Mouse (Mus musculus): Measurements from ENCODE around the gene Ddx18. TPM values are rescaled to one million over a fixed set of nuclear protein-coding genes. Genes with fewer than 3 reads are reported as not detected.

Gene Ddx18
- polyA plus RNA-seq, 1 experiment: 54.0 TPM

DNA sequence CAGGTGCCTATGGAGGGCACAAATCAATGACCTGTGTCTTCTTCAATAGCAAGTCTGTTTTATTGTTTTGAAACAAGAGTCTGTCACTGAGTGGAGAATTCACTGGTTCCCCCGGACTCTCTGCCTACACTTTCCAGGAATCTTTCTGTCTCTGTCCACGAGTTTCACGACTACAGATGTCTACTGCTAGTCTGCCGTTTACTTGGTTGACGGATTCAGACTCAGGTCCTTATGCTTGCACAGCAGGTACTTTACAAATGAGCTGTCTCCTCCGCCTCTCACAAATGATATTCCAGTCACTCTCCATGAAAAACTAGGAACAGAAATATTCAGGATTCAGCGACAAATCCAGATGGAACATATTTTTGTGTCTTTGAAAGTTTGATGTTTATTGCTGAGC lies 2.7 kb upstream of the Ddx18 start:
- TF ChIP-seq POLR2A (IDR thresholded peaks at IDR 0.05; ENCODE audit: borderline replicate concordance, extremely low read depth, insufficient read depth, insufficient read length, poor library complexity, severe bottlenecking) (no peak), CTCF (IDR thresholded peaks at IDR 0.05; ENCODE audit: borderline replicate concordance, extremely low read depth, insufficient read depth, insufficient read length) (no peak)
- no peak for DNase-seq (ENCODE audit: low read depth)

DNA sequence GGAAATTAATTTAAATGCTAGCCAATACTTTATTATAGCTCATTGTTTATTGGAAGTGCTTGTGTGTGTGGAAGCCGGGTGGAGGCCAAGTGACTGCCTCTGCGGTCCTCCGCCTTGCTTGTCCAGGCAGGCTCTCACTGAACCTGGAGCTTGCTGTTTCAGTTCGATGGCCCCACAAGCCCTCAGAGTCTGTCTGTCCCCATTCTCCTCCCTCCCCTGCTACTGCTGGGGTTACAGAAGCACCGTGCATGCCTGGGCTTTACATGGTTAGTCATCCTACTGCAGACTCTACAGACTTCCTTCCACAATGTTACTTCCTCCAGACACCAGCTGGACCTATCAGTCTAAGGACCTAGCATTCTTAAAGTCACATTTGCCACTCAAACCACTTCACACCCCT lies 9.9 kb downstream of the Ddx18 start:
- TF ChIP-seq POLR2A (IDR thresholded peaks at IDR 0.05; ENCODE audit: borderline replicate concordance, extremely low read depth, insufficient read depth, insufficient read length, poor library complexity, severe bottlenecking) (no peak), CTCF (IDR thresholded peaks at IDR 0.05; ENCODE audit: borderline replicate concordance, extremely low read depth, insufficient read depth, insufficient read length) (no peak)
- DNase-seq (ENCODE audit: low read depth): no peak

DNA sequence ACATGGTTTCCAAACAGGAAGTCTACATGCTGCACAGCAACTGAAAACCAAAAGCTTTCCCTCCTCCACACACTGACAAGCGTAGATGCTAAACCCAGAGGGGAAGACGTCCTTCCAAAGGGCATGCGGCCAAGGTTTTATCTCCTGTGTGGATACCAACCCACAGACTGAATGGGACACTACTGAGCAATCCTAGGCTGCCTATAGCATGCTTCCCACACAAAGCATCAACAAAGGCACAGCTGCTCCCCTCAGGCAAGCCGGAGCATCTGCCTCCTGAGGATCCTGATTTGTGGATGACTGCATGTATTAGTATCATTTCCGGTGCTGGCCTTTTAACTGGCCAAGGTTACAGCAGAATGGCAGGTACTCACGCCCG lies 16.3 kb downstream of the Ddx18 start:
- TF ChIP-seq POLR2A (IDR thresholded peaks at IDR 0.05; ENCODE audit: borderline replicate concordance, extremely low read depth, insufficient read depth, insufficient read length, poor library complexity, severe bottlenecking) (no peak), CTCF (IDR thresholded peaks at IDR 0.05; ENCODE audit: borderline replicate concordance, extremely low read depth, insufficient read depth, insufficient read length) (no peak)
- peak; percentile 17 for DNase-seq (ENCODE audit: low read depth)

DNA sequence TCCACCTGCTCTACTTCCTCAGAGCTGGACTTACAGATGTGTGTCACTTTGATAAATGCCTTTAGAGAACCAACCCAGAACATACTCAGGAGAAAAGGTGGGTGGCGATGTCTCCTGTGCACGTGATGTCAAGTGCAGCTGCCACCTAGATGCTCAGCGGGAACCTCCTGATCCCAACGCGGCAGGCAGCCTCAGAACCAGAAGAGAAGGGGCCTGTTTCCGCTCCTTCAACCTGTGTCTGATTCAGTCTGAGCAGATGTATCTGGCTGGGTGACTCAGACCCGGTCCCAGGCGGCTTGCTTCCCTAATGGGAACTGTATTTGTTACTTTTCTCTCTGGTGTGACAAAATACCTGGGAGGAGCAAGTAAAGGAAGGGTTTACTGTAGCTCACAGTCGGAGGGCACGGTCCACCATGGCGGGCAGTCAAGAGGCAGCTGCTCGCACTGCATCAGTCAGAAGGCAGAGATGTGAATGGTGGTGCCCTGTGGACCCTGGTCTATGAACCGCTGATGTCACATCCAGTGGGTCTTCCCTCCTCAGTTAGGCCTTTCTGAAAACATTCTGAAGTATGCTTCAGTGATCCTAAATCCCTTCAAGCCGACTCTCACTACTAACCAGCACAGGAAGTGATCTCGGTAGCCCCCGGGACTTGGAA lies 16.9 kb downstream of the Ddx18 start:
- no peak for DNase-seq (ENCODE audit: low read depth)
- TF ChIP-seq POLR2A (IDR thresholded peaks at IDR 0.05; ENCODE audit: borderline replicate concordance, extremely low read depth, insufficient read depth, insufficient read length, poor library complexity, severe bottlenecking): no peak
- no peak for TF ChIP-seq CTCF (IDR thresholded peaks at IDR 0.05; ENCODE audit: borderline replicate concordance, extremely low read depth, insufficient read depth, insufficient read length)

DNA sequence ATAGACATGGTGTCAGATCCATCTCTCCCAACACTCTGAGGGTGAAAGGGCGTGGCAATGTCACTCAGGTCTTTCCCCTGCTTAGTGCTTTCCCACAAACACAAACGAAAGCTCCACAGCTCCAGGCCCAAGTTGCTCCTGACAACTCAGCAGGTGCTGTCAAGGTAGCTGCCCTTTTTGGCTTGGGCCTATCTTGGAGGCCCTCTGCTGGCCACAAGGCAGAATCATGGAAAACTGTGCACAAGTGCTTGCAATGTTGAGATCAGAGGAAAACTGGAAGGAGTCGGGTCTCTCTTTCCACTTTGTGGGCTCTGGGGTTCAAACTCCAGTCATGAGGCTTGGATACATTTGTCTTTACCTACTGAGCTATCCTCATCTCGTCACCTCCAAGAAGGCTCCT lies 18.3 kb downstream of the Ddx18 start:
- no peak for TF ChIP-seq POLR2A (IDR thresholded peaks at IDR 0.05; ENCODE audit: borderline replicate concordance, extremely low read depth, insufficient read depth, insufficient read length, poor library complexity, severe bottlenecking)
- TF ChIP-seq CTCF (IDR thresholded peaks at IDR 0.05; ENCODE audit: borderline replicate concordance, extremely low read depth, insufficient read depth, insufficient read length): peak; percentile 26; the same call in 1 of the 2 replicates
- DNase-seq (ENCODE audit: low read depth): peak; percentile 11

DNA sequence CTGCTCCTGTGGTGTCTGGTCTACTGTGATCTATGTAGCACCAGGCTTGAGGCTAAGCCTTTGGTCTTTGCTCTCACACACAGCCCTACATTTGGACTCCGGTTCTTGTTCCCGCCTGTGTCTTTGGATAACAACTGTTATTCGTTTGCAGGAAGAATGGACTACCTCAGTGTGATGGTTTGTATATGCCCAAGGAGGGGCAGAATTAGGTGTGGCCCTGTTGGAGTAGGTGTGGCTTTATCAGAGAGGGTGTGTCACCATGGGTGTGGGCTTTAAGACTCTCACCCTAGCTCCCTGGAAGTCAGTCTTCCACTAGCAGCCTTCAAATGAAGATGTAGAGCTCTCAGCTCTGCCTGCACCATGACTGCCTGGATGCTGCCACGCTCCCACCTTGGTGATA lies 19.1 kb downstream of the Ddx18 start:
- no peak for DNase-seq (ENCODE audit: low read depth)
- TF ChIP-seq POLR2A (IDR thresholded peaks at IDR 0.05; ENCODE audit: borderline replicate concordance, extremely low read depth, insufficient read depth, insufficient read length, poor library complexity, severe bottlenecking) (no peak), CTCF (IDR thresholded peaks at IDR 0.05; ENCODE audit: borderline replicate concordance, extremely low read depth, insufficient read depth, insufficient read length) (no peak)

DNA sequence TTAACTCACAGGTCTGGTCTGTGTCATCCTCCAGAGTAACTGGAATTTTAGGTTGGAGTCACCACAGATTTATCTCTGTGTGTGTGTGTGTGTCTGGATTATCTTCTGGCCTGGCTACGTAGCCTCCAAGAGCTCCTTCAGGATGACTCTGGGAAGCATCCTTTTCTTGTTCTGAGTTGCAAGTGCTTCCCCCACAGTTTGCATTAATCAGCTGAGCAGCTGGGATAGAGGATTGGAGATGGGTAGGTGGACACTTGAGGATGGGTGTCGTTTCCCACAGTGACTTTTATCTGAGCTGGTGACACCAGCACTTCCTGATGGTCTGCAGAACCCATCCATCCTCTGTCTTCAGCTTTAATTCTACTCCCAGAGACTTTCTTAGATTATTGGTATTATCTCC lies 20.9 kb downstream of the Ddx18 start:
- no peak for TF ChIP-seq POLR2A (IDR thresholded peaks at IDR 0.05; ENCODE audit: borderline replicate concordance, extremely low read depth, insufficient read depth, insufficient read length, poor library complexity, severe bottlenecking)
- DNase-seq (ENCODE audit: low read depth): no peak

DNA sequence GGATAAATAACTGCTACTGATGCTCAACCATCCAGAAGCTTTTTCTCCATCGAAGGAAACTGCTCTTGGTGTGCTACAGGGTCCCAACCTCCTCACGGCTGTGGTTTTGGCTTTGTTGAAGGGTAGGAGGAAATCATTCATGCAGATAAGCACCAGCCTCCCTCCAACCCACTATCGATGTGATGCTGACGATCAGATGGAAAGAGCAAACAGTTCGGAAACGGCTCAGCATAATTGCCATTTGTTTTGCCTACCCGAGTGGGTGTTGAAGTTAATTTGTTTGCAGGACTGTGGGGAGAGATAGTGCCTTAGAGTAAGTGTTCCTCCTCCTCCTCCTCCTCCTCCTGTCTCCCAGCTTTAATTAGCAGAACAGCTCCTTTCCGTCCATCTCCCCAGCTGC lies 27.4 kb downstream of the Ddx18 start:
- DNase-seq (ENCODE audit: low read depth): no peak
- TF ChIP-seq POLR2A (IDR thresholded peaks at IDR 0.05; ENCODE audit: borderline replicate concordance, extremely low read depth, insufficient read depth, insufficient read length, poor library complexity, severe bottlenecking) (no peak), CTCF (IDR thresholded peaks at IDR 0.05; ENCODE audit: borderline replicate concordance, extremely low read depth, insufficient read depth, insufficient read length) (no peak)

DNA sequence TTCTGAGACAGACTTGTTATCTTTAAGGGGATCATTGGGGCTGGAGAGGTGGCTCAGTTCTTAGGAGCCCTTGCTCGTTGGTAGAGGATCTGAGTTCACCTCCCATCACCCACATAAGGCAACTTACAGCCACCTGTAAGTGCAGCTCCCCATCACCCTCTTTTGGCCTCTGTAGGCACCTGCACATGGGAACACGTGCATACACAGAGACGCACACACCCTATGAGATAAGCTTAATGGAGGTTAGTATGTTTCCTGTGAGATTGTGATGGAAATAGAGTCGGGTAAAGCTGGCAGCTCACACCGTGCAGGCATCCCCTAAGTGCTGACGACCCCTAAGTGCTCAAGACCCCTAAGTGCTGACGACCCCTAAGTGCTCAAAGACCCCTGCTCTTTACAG lies 36.4 kb downstream of the Ddx18 start:
- TF ChIP-seq POLR2A (IDR thresholded peaks at IDR 0.05; ENCODE audit: borderline replicate concordance, extremely low read depth, insufficient read depth, insufficient read length, poor library complexity, severe bottlenecking) (no peak), CTCF (IDR thresholded peaks at IDR 0.05; ENCODE audit: borderline replicate concordance, extremely low read depth, insufficient read depth, insufficient read length) (no peak)
- DNase-seq (ENCODE audit: low read depth): no peak

DNA sequence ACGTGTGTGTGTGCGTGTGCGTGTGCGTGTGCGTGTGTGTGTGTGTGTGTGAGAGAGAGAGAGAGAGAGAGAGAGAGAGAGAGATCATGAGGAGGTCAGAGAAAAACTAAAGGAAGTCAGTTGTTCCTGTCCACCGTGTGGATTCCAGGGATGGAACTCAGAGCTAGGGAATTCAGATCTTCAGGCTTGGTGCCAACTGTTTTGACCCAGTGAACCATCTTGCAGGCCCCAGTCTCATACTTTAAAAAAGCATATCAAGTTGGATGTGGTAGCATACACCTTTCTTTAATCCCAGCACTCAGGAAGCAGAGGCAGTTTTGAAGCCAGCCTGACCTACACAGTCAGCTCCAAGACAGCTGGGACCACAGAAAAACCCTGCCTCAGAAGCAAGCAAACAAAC lies 38.5 kb downstream of the Ddx18 start:
- TF ChIP-seq CTCF (IDR thresholded peaks at IDR 0.05; ENCODE audit: borderline replicate concordance, extremely low read depth, insufficient read depth, insufficient read length): no peak
- no peak for TF ChIP-seq POLR2A (IDR thresholded peaks at IDR 0.05; ENCODE audit: borderline replicate concordance, extremely low read depth, insufficient read depth, insufficient read length, poor library complexity, severe bottlenecking)
- DNase-seq (ENCODE audit: low read depth): no peak

DNA sequence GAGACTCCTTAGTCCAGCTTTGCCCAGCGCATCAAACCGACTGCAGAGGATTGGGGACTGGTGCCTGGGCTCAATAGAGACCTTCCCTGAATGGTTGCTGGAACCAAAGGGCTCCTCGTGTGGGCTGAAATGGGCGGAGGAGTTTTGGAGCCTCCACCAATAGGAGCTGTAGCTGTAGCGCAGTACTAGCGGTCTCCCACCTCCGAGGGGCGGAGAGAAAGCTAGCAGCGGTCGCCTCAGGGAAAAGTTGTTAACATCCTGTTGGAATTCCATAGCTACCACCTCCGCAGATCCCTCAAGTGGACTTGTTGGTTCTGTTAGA lies 39.4 kb downstream of the Ddx18 start, which contains the start of gene Htr5b:
Gene Htr5b (minus strand): TSS at position 67 of the 322 bp plus-strand sequence.
- no peak for TF ChIP-seq CTCF (IDR thresholded peaks at IDR 0.05; ENCODE audit: borderline replicate concordance, extremely low read depth, insufficient read depth, insufficient read length)
- no peak for TF ChIP-seq POLR2A (IDR thresholded peaks at IDR 0.05; ENCODE audit: borderline replicate concordance, extremely low read depth, insufficient read depth, insufficient read length, poor library complexity, severe bottlenecking)
- peak; percentile 78 for DNase-seq (ENCODE audit: low read depth)

DNA sequence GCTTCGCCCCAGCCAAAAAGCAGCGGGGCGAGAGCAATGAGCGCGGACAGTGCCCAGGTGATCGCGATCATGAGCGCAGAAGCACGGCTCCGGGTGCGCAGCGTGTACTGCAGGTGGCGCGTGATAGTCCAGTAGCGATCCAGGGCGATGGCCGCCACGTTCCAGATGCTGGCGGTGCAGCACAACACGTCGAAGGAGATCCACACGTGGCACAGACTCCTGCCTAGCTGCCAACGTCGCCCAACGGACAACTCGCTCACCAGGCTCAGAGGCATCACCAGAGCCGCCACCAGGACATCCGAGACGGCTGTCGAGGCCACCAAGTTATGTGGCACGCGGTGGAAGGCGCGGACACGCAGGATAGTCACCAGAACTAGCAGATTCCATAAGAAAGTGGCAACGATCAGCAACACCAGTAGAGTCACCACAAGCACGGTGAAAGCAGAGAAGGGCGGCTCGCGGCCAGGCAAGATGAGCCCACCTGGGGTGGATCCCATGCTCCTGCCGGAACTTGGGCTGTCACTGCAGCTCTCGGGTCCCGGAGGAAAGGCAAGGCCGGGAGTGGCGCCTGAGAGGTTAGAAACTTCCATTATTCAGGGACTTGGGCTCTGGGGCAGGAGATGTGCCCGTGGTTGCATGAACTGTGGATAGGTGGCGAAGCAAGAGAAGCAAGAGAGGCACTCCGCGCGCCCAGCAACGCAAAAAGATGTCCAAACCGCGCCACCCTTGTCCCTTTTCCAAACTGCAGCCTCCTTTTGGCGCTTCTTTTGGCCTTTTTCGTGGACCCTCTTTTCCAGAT lies 40.0 kb downstream of the Ddx18 start:
- DNase-seq (ENCODE audit: low read depth): peak; percentile 33
- TF ChIP-seq CTCF (IDR thresholded peaks at IDR 0.05; ENCODE audit: borderline replicate concordance, extremely low read depth, insufficient read depth, insufficient read length) (no peak), POLR2A (IDR thresholded peaks at IDR 0.05; ENCODE audit: borderline replicate concordance, extremely low read depth, insufficient read depth, insufficient read length, poor library complexity, severe bottlenecking) (no peak)
